Mouse (Mus musculus): ENCODE data around the gene 4930503B20Rik. TPM values are rescaled to one million over a fixed set of nuclear protein-coding genes. Genes with fewer than 3 reads are reported as not detected.

4930503B20Rik gene
- polyA plus RNA-seq (2012): not detected in 2 replicates

GRCm38 (mm10) chr3:146651217-146651616 is at the start of gene 4930503B20Rik:
Gene 4930503B20Rik (minus strand): TSS chr3:146651317.
- no peaks in the 10 kb centered on the region for H3K27me3 ChIP-seq (ENCODE audit: control insufficient read depth)
- no peak for TF ChIP-seq GATA1 (IDR thresholded peaks at IDR 0.05; ENCODE audit: low read length)
- no peak for TF ChIP-seq TAL1 (IDR thresholded peaks at IDR 0.05; ENCODE audit: low read length)
- H3K36me3 ChIP-seq (ENCODE audit: control insufficient read depth): no peaks in the 10 kb centered on the region
- no peak within 1 kb of the TSS for H3K4me3 ChIP-seq (replicated peaks)
- H3K4me1 ChIP-seq (ENCODE audit: control insufficient read depth): peaks cover 38% of the 10 kb centered on the region
- no peaks in the 10 kb centered on the region for H3K9me3 ChIP-seq (ENCODE audit: control insufficient read depth, low read length)

GRCm38 (mm10) chr3:146700051-146700450 is 48.9 kb upstream of the 4930503B20Rik start:
- Histone ChIP-seq H3K4me3 (replicated peaks) (peak overlapping the region; percentile 57), H3K27me3 (ENCODE audit: control insufficient read depth) (no peaks in the 10 kb centered on the region)
- TF ChIP-seq GATA1 (IDR thresholded peaks at IDR 0.05; ENCODE audit: low read length) (no peak), TAL1 (IDR thresholded peaks at IDR 0.05; ENCODE audit: low read length) (no peak)

GRCm38 (mm10) chr3:146698982-146699381 is 47.9 kb upstream of the 4930503B20Rik start:
- Histone ChIP-seq H3K27me3 (ENCODE audit: control insufficient read depth) (no peaks in the 10 kb centered on the region), H3K4me1 (ENCODE audit: control insufficient read depth) (peaks cover 26% of the 10 kb centered on the region), H3K4me3 (replicated peaks) (no peak overlapping the region), H3K36me3 (ENCODE audit: control insufficient read depth) (no peaks in the 10 kb centered on the region), H3K9me3 (ENCODE audit: control insufficient read depth, low read length) (no peaks in the 10 kb centered on the region)
- TF ChIP-seq GATA1 (IDR thresholded peaks at IDR 0.05; ENCODE audit: low read length) (peak; percentile 33; the same call in 1 of the 2 replicates), TAL1 (IDR thresholded peaks at IDR 0.05; ENCODE audit: low read length) (peak; percentile 39; the same call in 2 of the 3 replicates)

More at GRCm38 (mm10) chr3:146700051-146700450, 48.9 kb upstream of the 4930503B20Rik start:
- no peaks in the 10 kb centered on the region for H3K36me3 ChIP-seq (ENCODE audit: control insufficient read depth)
- H3K9me3 ChIP-seq (ENCODE audit: control insufficient read depth, low read length): no peaks in the 10 kb centered on the region
- H3K4me1 ChIP-seq (ENCODE audit: control insufficient read depth): peaks cover 26% of the 10 kb centered on the region

- TF ChIP-seq TAL1 (IDR thresholded peaks at IDR 0.05; ENCODE audit: low read length): no peak
- TF ChIP-seq GATA1 (IDR thresholded peaks at IDR 0.05; ENCODE audit: low read length): no peak
Measured at GRCm38 (mm10) chr3:146692547-146692946, 41.4 kb upstream of the 4930503B20Rik start.

GRCm38 (mm10) chr3:146687121-146687725 is 36.1 kb upstream of the 4930503B20Rik start:
- TF ChIP-seq TAL1 (IDR thresholded peaks at IDR 0.05; ENCODE audit: low read length) (no peak), GATA1 (IDR thresholded peaks at IDR 0.05; ENCODE audit: low read length) (no peak)
- H3K9me3 ChIP-seq (ENCODE audit: control insufficient read depth, low read length): no peaks in the 10 kb centered on the region
- H3K4me3 ChIP-seq (replicated peaks): no peak overlapping the region
- H3K27me3 ChIP-seq (ENCODE audit: control insufficient read depth): peaks cover 41% of the 10 kb centered on the region
- H3K4me1 ChIP-seq (ENCODE audit: control insufficient read depth): peaks cover 15% of the 10 kb centered on the region
- H3K36me3 ChIP-seq (ENCODE audit: control insufficient read depth): no peaks in the 10 kb centered on the region

More at GRCm38 (mm10) chr3:146692547-146692946, 41.4 kb upstream of the 4930503B20Rik start:
- peaks cover 2% of the 10 kb centered on the region for H3K27me3 ChIP-seq (ENCODE audit: control insufficient read depth)
- H3K36me3 ChIP-seq (ENCODE audit: control insufficient read depth): no peaks in the 10 kb centered on the region
- H3K4me1 ChIP-seq (ENCODE audit: control insufficient read depth): no peaks in the 10 kb centered on the region; the same call in 1 of the 2 replicates
- no peak overlapping the region for H3K4me3 ChIP-seq (replicated peaks)
- no peaks in the 10 kb centered on the region for H3K9me3 ChIP-seq (ENCODE audit: control insufficient read depth, low read length)

GRCm38 (mm10) chr3:146686428-146686827 is 35.3 kb upstream of the 4930503B20Rik start:
- TF ChIP-seq TAL1 (IDR thresholded peaks at IDR 0.05; ENCODE audit: low read length) (no peak), GATA1 (IDR thresholded peaks at IDR 0.05; ENCODE audit: low read length) (no peak)
- H3K4me1 ChIP-seq (ENCODE audit: control insufficient read depth): peaks cover 15% of the 10 kb centered on the region
- H3K9me3 ChIP-seq (ENCODE audit: control insufficient read depth, low read length): no peaks in the 10 kb centered on the region
- H3K36me3 ChIP-seq (ENCODE audit: control insufficient read depth): no peaks in the 10 kb centered on the region
- no peak overlapping the region for H3K4me3 ChIP-seq (replicated peaks)
- H3K27me3 ChIP-seq (ENCODE audit: control insufficient read depth): peaks cover 41% of the 10 kb centered on the region

- no peaks in the 10 kb centered on the region for H3K36me3 ChIP-seq (ENCODE audit: control insufficient read depth)
- no peaks in the 10 kb centered on the region for H3K9me3 ChIP-seq (ENCODE audit: control insufficient read depth, low read length)
- peaks cover 41% of the 10 kb centered on the region for H3K27me3 ChIP-seq (ENCODE audit: control insufficient read depth)
- TF ChIP-seq TAL1 (IDR thresholded peaks at IDR 0.05; ENCODE audit: low read length): no peak
- H3K4me3 ChIP-seq (replicated peaks): peak within 1 kb of the TSS; percentile 54
- H3K4me1 ChIP-seq (ENCODE audit: control insufficient read depth): peaks cover 15% of the 10 kb centered on the region
Measured at GRCm38 (mm10) chr3:146684811-146685675, 33.9 kb upstream of the 4930503B20Rik start, which contains the start of gene Samd13. Gene Samd13 (minus strand): TSS chr3:146685592.

GRCm38 (mm10) chr3:146683095-146683494 is 32.0 kb upstream of the 4930503B20Rik start:
- Histone ChIP-seq H3K9me3 (ENCODE audit: control insufficient read depth, low read length) (no peaks in the 10 kb centered on the region), H3K4me3 (replicated peaks) (no peak overlapping the region), H3K36me3 (ENCODE audit: control insufficient read depth) (no peaks in the 10 kb centered on the region), H3K27me3 (ENCODE audit: control insufficient read depth) (peaks cover 41% of the 10 kb centered on the region), H3K4me1 (ENCODE audit: control insufficient read depth) (peaks cover 15% of the 10 kb centered on the region)
- TF ChIP-seq TAL1 (IDR thresholded peaks at IDR 0.05; ENCODE audit: low read length): no peak

- Histone ChIP-seq H3K4me3 (replicated peaks) (no peak overlapping the region), H3K27me3 (ENCODE audit: control insufficient read depth) (peaks cover 36% of the 10 kb centered on the region), H3K9me3 (ENCODE audit: control insufficient read depth, low read length) (no peaks in the 10 kb centered on the region), H3K4me1 (ENCODE audit: control insufficient read depth) (peaks cover 15% of the 10 kb centered on the region), H3K36me3 (ENCODE audit: control insufficient read depth) (no peaks in the 10 kb centered on the region)
- TF ChIP-seq TAL1 (IDR thresholded peaks at IDR 0.05; ENCODE audit: low read length) (no peak), GATA1 (IDR thresholded peaks at IDR 0.05; ENCODE audit: low read length) (no peak)
Measured at GRCm38 (mm10) chr3:146682140-146682651, 31.1 kb upstream of the 4930503B20Rik start.
